Mouse (Mus musculus) cerebellum, postnatal 10 days (tissue): ENCODE results near the gene Frmpd1.

Experiments used
- DNase-seq, 2 experiments: peaks; one replicate each; pipeline ENCODE4 v3.0.0; 2021; ENCODE audit warnings: mixed read lengths in 2 of 2

Frmpd1 gene

GRCm38 (mm10) chr4:45241330-45241729 lies 56.7 kb downstream of the Frmpd1 start:
- DNase-seq: no peak

- DNase-seq: no peak
These were observed 57.5 kb downstream of the Frmpd1 start for GRCm38 (mm10) chr4:45242163-45242562.

GRCm38 (mm10) chr4:45243211-45243902 lies 58.7 kb downstream of the Frmpd1 start:
- DNase-seq: no peak

- DNase-seq: no peak
These were observed 66.6 kb downstream of the Frmpd1 start for GRCm38 (mm10) chr4:45251265-45251664.

GRCm38 (mm10) chr4:45252861-45253262 lies 68.2 kb downstream of the Frmpd1 start:
- DNase-seq: peak in 1 of 2 experiments; percentile 15

- peak; percentile 34 to 45 for DNase-seq
These were observed 69.3 kb downstream of the Frmpd1 start for GRCm38 (mm10) chr4:45253839-45254601.

- no peak for DNase-seq
These were observed 74.7 kb downstream of the Frmpd1 start for GRCm38 (mm10) chr4:45259232-45259832.

- DNase-seq: peak in 1 of 2 experiments; percentile 35
These were observed 76.9 kb downstream of the Frmpd1 start for GRCm38 (mm10) chr4:45261551-45261950.

GRCm38 (mm10) chr4:45267883-45268282 lies 83.2 kb downstream of the Frmpd1 start:
- DNase-seq: no peak

GRCm38 (mm10) chr4:45271041-45271452 lies 86.4 kb downstream of the Frmpd1 start:
- peak; percentile 85 for DNase-seq

- no peak for DNase-seq
These were observed 91.1 kb downstream of the Frmpd1 start for GRCm38 (mm10) chr4:45275770-45276169.

GRCm38 (mm10) chr4:45279292-45279691 lies 94.6 kb downstream of the Frmpd1 start:
- DNase-seq: peak in 1 of 2 experiments; percentile 23

GRCm38 (mm10) chr4:45279981-45280548 lies 95.4 kb downstream of the Frmpd1 start:
- DNase-seq: peak; percentile 86 to 90

- peak; percentile 19 to 32 for DNase-seq
These were observed 101.6 kb downstream of the Frmpd1 start for GRCm38 (mm10) chr4:45286318-45286717.

GRCm38 (mm10) chr4:45287906-45288305 lies 103.2 kb downstream of the Frmpd1 start:
- no peak for DNase-seq

GRCm38 (mm10) chr4:45296662-45297564 lies 112.2 kb downstream of the Frmpd1 start, which contains the start of gene Trmt10b:
TSS of gene Trmt10b (plus strand) at chr4:45297127.
- DNase-seq: peak; percentile 86 to 90

GRCm38 (mm10) chr4:45305536-45305935 lies 120.9 kb downstream of the Frmpd1 start:
- DNase-seq: no peak

- DNase-seq: peak; percentile 54 to 58
These were observed 123.4 kb downstream of the Frmpd1 start for GRCm38 (mm10) chr4:45308046-45308445.

GRCm38 (mm10) chr4:45308606-45309005 lies 123.9 kb downstream of the Frmpd1 start:
- no peak for DNase-seq

- DNase-seq: no peak
These were observed 126.4 kb downstream of the Frmpd1 start for GRCm38 (mm10) chr4:45311056-45311455.

- DNase-seq: peak; percentile 90 to 92
These were observed 135.6 kb downstream of the Frmpd1 start for GRCm38 (mm10) chr4:45320159-45320816.
